Comparison of ENCODE assay signal across 13 mouse cellular contexts in the genomic region with DNA sequence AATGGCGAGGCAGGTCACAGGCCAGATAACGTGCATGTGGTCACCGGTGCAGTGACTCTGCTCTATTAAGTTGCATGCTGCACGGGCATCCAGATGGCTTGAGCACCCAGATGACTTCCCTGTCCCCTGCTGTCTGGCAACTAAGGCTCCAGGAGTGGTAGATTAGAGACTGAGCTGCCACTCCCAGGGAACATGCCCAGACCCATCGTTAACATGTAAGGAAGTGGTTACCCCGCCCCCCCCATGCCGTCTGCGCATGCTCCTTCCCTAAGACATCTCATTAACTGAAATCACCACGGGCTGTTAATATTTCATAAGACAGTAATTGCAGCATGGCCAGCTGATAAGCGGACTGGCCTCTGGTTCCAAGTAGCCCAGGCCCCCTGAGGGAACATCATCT. TPM values are rescaled to one million over a fixed set of nuclear protein-coding genes. Genes with fewer than 3 reads are reported as not detected.
A peak's percentile ranks its signal among the peaks of the same experiment; 100 is the strongest.
DNase-seq lines count a peak whose midpoint lies in the region; ATAC-seq and TF ChIP-seq lines count a peak whose summit lies in the region.
"Had no signal": no experiment of that assay in that cellular context is flagged by ENCODE, and none has a peak within 500 bp of the region (broad histone marks: within the 10 kb centered on the region; RNA-seq: fewer than 3 reads in every experiment).

No protein-coding gene starts in this region.

- TF ChIP-seq CTCF in liver, embryonic 14.5 days (IDR thresholded peaks at IDR 0.05; ENCODE audit: low read depth): no peak

- H3K27me3 ChIP-seq in liver, embryonic 14.5 days (ENCODE audit: control insufficient read depth, insufficient read depth, low read length): peaks cover 15% of the 10 kb centered on the region
- H3K27me3 ChIP-seq in liver, embryonic 12.5 days (replicated peaks): peaks cover 51% of the 10 kb centered on the region
- peaks cover 25% of the 10 kb centered on the region for H3K27me3 ChIP-seq in kidney, embryonic 16.5 days (ENCODE audit: insufficient read depth, low read length)

- H3K9me3 ChIP-seq in liver, embryonic 14.5 days (ENCODE audit: control insufficient read depth, low read length): no peaks in the 10 kb centered on the region
- H3K9me3 ChIP-seq in liver, embryonic 12.5 days (replicated peaks): no peaks in the 10 kb centered on the region
- no peaks in the 10 kb centered on the region for H3K9me3 ChIP-seq in kidney, embryonic 16.5 days (ENCODE audit: low read length)
- H3K9me3 ChIP-seq: forebrain, embryonic 10.5 days; hindbrain, embryonic 10.5 days; lung, embryonic 15.5 days; neural tube, embryonic 12.5 days had no signal

- peaks cover 0 to 7% of the 10 kb centered on the region in 2 experiments; a peak in 2 of 4 replicates for H3K4me1 ChIP-seq in liver, embryonic 14.5 days (replicated peaks; ENCODE audit: control insufficient read depth in 2 of 2, insufficient read depth in 2 of 2, low read length in 1 of 2)
- H3K4me1 ChIP-seq in liver, embryonic 12.5 days: peaks cover 24% of the 10 kb centered on the region
- 0 out of 2 replicates have a peak, but pooled peaks cover 3% of the 10 kb centered on the region for H3K4me1 ChIP-seq in kidney, embryonic 16.5 days (ENCODE audit: insufficient read depth, low read length)

- no peak overlapping the region for H3K4me2 ChIP-seq in liver, embryonic 14.5 days (ENCODE audit: low read depth)
- H3K4me2 ChIP-seq in liver, embryonic 12.5 days: no peak overlapping the region
- H3K4me2 ChIP-seq in kidney, embryonic 16.5 days (replicated peaks; ENCODE audit: low read depth, low read length): no peak overlapping the region
- H3K4me2 ChIP-seq: lung, embryonic 15.5 days; neural tube, embryonic 12.5 days had no signal

- H3K36me3 ChIP-seq in liver, embryonic 14.5 days (replicated peaks; ENCODE audit: control insufficient read depth, insufficient read depth, low read depth): no peaks in the 10 kb centered on the region
- H3K36me3 ChIP-seq in liver, embryonic 12.5 days: no peaks in the 10 kb centered on the region
- no peaks in the 10 kb centered on the region for H3K36me3 ChIP-seq in kidney, embryonic 16.5 days (ENCODE audit: insufficient read depth, low read length)
- H3K36me3 ChIP-seq: forebrain, embryonic 10.5 days; hindbrain, embryonic 10.5 days; lung, embryonic 15.5 days; neural tube, embryonic 12.5 days had no signal

- no peak for TF ChIP-seq EP300 in liver, embryonic 14.5 days (IDR thresholded peaks at IDR 0.05; ENCODE audit: low read depth)

- DNase-seq in liver, embryonic 14.5 days (ENCODE audit: low read depth in 3 of 3, low spot score in 3 of 3): no peak
- DNase-seq in CD4-positive helper T cell, adult 2 months (ENCODE audit: low read depth, low spot score): peak; percentile 35
- no peak for DNase-seq in embryo, embryonic 10 days (ENCODE audit: low spot score)
- DNase-seq in kidney, postnatal 25 days: no peak

- no peak overlapping the region for H3K9ac ChIP-seq in liver, embryonic 14.5 days (replicated peaks)
- no peak overlapping the region for H3K9ac ChIP-seq in liver, embryonic 12.5 days
- no peak overlapping the region for H3K9ac ChIP-seq in kidney, embryonic 16.5 days (replicated peaks; ENCODE audit: low read length)
- H3K9ac ChIP-seq: lung, embryonic 15.5 days; neural tube, embryonic 12.5 days had no signal

- no peak overlapping the region for H3K4me3 ChIP-seq in liver, embryonic 14.5 days (ENCODE audit: insufficient read depth in 1 of 2, low read depth in 2 of 2, low read length in 2 of 2)
- H3K4me3 ChIP-seq in liver, embryonic 12.5 days: no peak overlapping the region
- H3K4me3 ChIP-seq in kidney, embryonic 16.5 days (ENCODE audit: low read length): no peak overlapping the region
- H3K4me3 ChIP-seq: forebrain, embryonic 10.5 days; hindbrain, embryonic 10.5 days; lung, embryonic 15.5 days; neural tube, embryonic 12.5 days had no signal

- 0 out of 2 replicates have a peak, but pooled peaks have one; percentile 21 for ATAC-seq in liver, embryonic 14.5 days (ENCODE audit: insufficient read depth)
- ATAC-seq in liver, embryonic 12.5 days: no peak
- ATAC-seq in granulocyte monocyte progenitor cell, adult 5-6 weeks (replicated peaks; ENCODE audit: poor library complexity, severe bottlenecking): peak; percentile 65
- peak; percentile 66 for ATAC-seq in monocyte, adult 5-6 weeks (replicated peaks; ENCODE audit: insufficient number of reproducible peaks, low FRiP score, low TSS enrichment, poor library complexity, severe bottlenecking)
- no peak for ATAC-seq in kidney, embryonic 16.5 days (ENCODE audit: low FRiP score, low TSS enrichment)

- no peak overlapping the region for H3K27ac ChIP-seq in liver, embryonic 14.5 days
- no peak overlapping the region for H3K27ac ChIP-seq in liver, embryonic 12.5 days
- H3K27ac ChIP-seq in kidney, embryonic 16.5 days (ENCODE audit: low read length): no peak overlapping the region
- H3K27ac ChIP-seq: forebrain, embryonic 10.5 days; hindbrain, embryonic 10.5 days; kidney, postnatal 0 days; lung, embryonic 15.5 days; neural tube, embryonic 12.5 days had no signal

- 26% methylated on average over 10 of the region's 10 CpGs for WGBS in liver, embryonic 14.5 days (ENCODE audit: insufficient replicate concordance)
- WGBS in liver, embryonic 12.5 days (ENCODE audit: insufficient replicate concordance): 29% methylated on average over 10 of the region's 10 CpGs
- 82% methylated on average over 10 of the region's 10 CpGs for WGBS in kidney, embryonic 16.5 days

RNA-seq across cellular contexts. Expression of gene Trpm2, which starts 0.8 kb away (rescaled TPM):
- polyA plus RNA-seq in liver, embryonic 14.5 days (2012; rRNA removed): 1.1 TPM in 2 replicates
- 1.4 and 1.5 TPM in 2 replicates for polyA plus RNA-seq in liver, embryonic 14.5 days (2014; fragmentation: Nextera tagmentation; extraction: Ambion mirVana)
- 1.1 and 1.2 TPM in 2 replicates for polyA plus RNA-seq in liver, embryonic 12.5 days (2016; fragmentation: Nextera tagmentation; extraction: Ambion mirVana)
- total RNA-seq in granulocyte monocyte progenitor cell, adult 5-6 weeks (2014; fragmentation: Nextera tagmentation): 1.9 and 9.1 TPM in 2 replicates
- 1.9 and 3.6 TPM in 2 replicates for total RNA-seq in granulocyte monocyte progenitor cell, adult 5-6 weeks (2017)
- 27.0 to 37.5 TPM (median 35.8 TPM) in 3 replicates for total RNA-seq in monocyte, adult 5-6 weeks (2017)
- polyA plus RNA-seq in kidney, embryonic 16.5 days (2015; fragmentation: Nextera tagmentation; extraction: Ambion mirVana): 0.59 and 0.95 TPM in 2 replicates

RNA-seq across cellular contexts. Expression of gene 1810043G02Rik, which starts 7.1 kb away (rescaled TPM):
- polyA plus RNA-seq in liver, embryonic 14.5 days (2012; rRNA removed): 4.5 and 4.7 TPM in 2 replicates
- 4.2 and 4.5 TPM in 2 replicates for polyA plus RNA-seq in liver, embryonic 14.5 days (2014; fragmentation: Nextera tagmentation; extraction: Ambion mirVana)
- 6.7 and 6.9 TPM in 2 replicates for polyA plus RNA-seq in liver, embryonic 12.5 days (2016; fragmentation: Nextera tagmentation; extraction: Ambion mirVana)
- total RNA-seq in granulocyte monocyte progenitor cell, adult 5-6 weeks (2014; fragmentation: Nextera tagmentation): 8.8 and 9.1 TPM in 2 replicates
- 7.4 and 9.9 TPM in 2 replicates for total RNA-seq in granulocyte monocyte progenitor cell, adult 5-6 weeks (2017)
- total RNA-seq in monocyte, adult 5-6 weeks (2017): 4.8 to 8.2 TPM (median 5.5 TPM) in 3 replicates
- 33.9 and 34.2 TPM in 2 replicates for polyA plus RNA-seq in kidney, embryonic 16.5 days (2015; fragmentation: Nextera tagmentation; extraction: Ambion mirVana)

RNA-seq across cellular contexts. Expression of gene Pfkl, which starts 38.7 kb away (rescaled TPM):
- 41.7 and 46.7 TPM in 2 replicates for polyA plus RNA-seq in liver, embryonic 14.5 days (2012; rRNA removed)
- polyA plus RNA-seq in liver, embryonic 14.5 days (2014; fragmentation: Nextera tagmentation; extraction: Ambion mirVana): 63.1 and 66.8 TPM in 2 replicates
- 152 and 157 TPM in 2 replicates for polyA plus RNA-seq in liver, embryonic 12.5 days (2016; fragmentation: Nextera tagmentation; extraction: Ambion mirVana)
- 30.6 and 39.4 TPM in 2 replicates for total RNA-seq in granulocyte monocyte progenitor cell, adult 5-6 weeks (2014; fragmentation: Nextera tagmentation)
- total RNA-seq in granulocyte monocyte progenitor cell, adult 5-6 weeks (2017): 39.6 and 43.5 TPM in 2 replicates
- total RNA-seq in monocyte, adult 5-6 weeks (2017): 46.0 to 51.9 TPM (median 46.4 TPM) in 3 replicates
- 190 and 194 TPM in 2 replicates for polyA plus RNA-seq in kidney, embryonic 16.5 days (2015; fragmentation: Nextera tagmentation; extraction: Ambion mirVana)

Comparison
In these comparisons a context has a peak if more than half of its experiments do, and no peak if none do; other contexts are left out.
1. ATAC-seq: peak in liver, embryonic 14.5 days (single experiment), granulocyte monocyte progenitor cell, adult 5-6 weeks (single experiment) and monocyte, adult 5-6 weeks (single experiment); none in liver, embryonic 12.5 days (single experiment) and kidney, embryonic 16.5 days (single experiment).